Mouse (Mus musculus) CD8-positive naive resting alpha-beta T cell, adult 57 days (primary cell): ENCODE measurements around the gene Ccdc175. TPM values are rescaled to one million over a fixed set of nuclear protein-coding genes. Genes with fewer than 3 reads are reported as not detected.

Experiments
- total RNA-seq: library from RNA; stranded (reverse); gene quantifications from one replicate; pipeline ENCODE4 v1.2.4, GENCODE M21; 2023

Ccdc175 gene
- total RNA-seq = not detected

DNA sequence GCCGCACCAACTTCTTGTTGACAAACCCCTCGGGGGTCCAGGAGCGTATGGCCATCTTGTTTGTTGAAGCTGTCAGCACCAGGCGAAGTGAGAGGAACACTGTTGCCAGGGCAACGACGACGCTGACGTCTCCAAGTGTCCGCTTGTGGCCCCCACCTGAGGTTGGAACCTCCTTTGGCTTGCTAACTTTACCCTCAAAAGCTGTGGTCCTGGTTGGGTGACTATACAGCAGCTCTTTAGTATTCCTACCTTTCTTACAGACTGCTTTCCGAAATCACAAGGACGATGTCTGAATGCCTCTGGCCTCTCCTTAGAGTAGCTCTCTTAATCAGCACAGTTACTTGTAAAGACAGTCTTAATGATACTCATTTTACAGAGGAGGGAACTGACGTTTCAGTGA lies at the start of gene Ccdc175:
Gene Ccdc175, minus strand, starts transcription at position 101 of the 400 bp plus-strand sequence.

DNA sequence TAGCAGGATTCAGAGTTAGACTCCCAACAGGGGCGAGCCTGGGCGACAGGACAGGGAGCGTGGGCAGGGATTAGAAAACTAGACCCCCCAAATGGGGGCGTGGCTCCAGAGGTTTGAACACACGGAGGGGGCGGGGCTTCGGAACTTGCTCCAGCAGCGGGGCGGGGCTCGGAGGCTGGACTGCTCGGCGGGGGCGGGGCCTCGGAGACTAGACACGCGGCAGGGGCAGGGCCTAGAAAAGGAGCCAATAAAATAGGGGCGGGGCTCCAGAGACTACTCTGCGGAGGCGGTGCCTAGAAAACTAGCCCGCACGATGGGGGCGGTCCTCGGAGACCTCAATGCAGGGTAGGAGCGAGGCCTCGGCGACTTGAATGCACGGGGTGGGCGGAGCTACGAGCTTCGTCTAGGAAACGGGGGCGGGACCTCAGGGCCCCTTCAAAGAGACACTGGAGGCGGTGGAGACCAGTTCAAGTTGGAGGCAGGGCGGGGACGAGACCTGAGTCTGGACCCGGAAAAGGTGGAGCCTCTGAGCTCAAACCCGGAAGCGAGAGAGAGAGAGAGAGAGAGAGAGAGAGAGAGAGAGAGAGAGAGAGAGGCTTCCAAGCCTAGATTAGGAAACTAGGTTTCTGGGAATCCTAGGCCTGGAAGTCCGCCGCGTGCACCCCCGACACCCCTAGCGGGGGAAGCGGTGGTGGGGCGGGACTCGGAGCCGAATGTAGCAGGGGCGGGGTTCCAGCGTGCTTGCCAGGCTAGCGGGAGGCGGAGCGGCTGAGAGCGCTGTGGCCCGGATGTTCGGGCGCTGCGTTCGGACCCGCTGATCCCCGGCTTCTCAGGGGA lies 99.3 kb downstream of the Ccdc175 start, which contains the start of the genes L3hypdh and Jkamp:
Gene L3hypdh, minus strand, starts transcription at position 111 of the 837 bp plus-strand sequence.
Gene Jkamp, plus strand, starts transcription at position 261 of the 837 bp plus-strand sequence.

DNA sequence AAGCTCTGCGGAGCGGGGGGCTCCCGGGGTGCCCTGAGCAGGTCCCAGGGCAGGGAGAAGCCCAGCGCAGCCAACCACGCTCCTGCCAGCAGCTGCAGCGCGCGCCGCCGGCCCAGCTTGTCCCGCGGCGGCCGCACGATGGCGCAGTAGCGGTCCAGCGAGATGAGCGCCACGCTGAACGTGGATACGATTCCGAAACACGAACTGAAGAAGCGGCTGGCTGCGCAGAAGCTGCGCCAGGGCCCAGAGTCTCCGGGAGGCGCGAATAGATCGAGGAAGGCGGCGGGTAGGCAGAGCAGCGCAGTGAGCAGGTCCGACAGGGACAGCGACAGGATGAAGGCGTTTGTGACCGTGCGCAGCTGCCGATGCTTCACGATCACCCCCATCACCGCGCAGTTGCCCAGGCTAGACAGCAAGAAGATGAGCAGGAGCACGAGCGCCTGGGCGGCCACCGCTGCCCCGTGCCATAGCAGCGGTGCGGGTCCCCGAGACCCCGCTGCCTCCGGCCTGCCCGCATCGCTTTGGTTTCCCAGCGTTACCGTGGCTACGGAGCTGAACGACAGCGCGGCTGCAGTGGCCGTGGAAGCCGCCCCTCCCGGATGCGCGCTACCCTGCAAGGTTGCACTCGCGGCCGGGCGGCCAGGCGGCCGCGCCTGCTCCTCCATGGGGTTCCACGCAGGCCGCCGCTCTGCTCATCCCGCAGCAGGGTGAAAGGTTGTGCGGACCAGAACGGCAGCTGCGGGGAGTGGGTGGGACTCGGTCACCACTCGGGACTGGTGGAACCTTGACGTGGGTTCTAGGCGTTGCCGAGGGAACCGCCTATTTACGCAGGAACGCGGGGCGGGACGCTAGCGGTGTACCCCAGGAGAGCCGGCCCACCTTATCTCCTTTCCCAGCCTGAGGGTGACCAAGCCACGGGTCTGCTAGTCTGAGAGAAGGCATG lies 114.2 kb downstream of the Ccdc175 start, which contains the start of gene Gpr135:
Gene Gpr135, minus strand, starts transcription at position 799 of the 943 bp plus-strand sequence.

Other genes starting within 250 kb of the Ccdc175 start
- 0.37 TPM for gene Gpr135, start 113.9 kb downstream of the Ccdc175 start, total RNA-seq
- not detected for gene L3hypdh, start 99.6 kb downstream of the Ccdc175 start, total RNA-seq
- gene Jkamp, start 99.4 kb downstream of the Ccdc175 start, total RNA-seq = 18.4 TPM
- 0.55 TPM for gene Rtn1, start 224.0 kb upstream of the Ccdc175 start, total RNA-seq